Mouse (Mus musculus) testis, adult 2 months (tissue): Measurements from ENCODE around the gene Epb41l2. TPM values are rescaled to one million over a fixed set of nuclear protein-coding genes. Genes with fewer than 3 reads are reported as not detected.

Experiments used
- H3K27ac ChIP-seq: fragments of 200-500 bp; 2 replicates; pipeline ENCODE4 v1.5.1; 2012; ENCODE audit warnings: low read depth, low read length; ENCODE audit not compliant: control insufficient read depth, insufficient read depth
- H3K27me3 ChIP-seq: fragments of 200-500 bp; 2 replicates; pipeline ENCODE4 v1.6.1; 2012; ENCODE audit warnings: mild to moderate bottlenecking, low read length, moderate library complexity; ENCODE audit not compliant: control insufficient read depth, insufficient read depth
- H3K36me3 ChIP-seq: fragments of 200-500 bp; 2 replicates; pipeline ENCODE4 v1.6.1; 2012; ENCODE audit warnings: mild to moderate bottlenecking, low read length; ENCODE audit not compliant: control insufficient read depth, insufficient read depth
- H3K4me1 ChIP-seq: fragments of 200-500 bp; 2 replicates; pipeline ENCODE4 v1.6.1; 2012; ENCODE audit warnings: low read length; ENCODE audit not compliant: control insufficient read depth, insufficient read depth
- H3K4me3 ChIP-seq: fragments of 200-500 bp; 2 replicates; pipeline ENCODE4 v1.5.1; 2012; ENCODE audit warnings: low read depth, mild to moderate bottlenecking, low read length, moderate library complexity, mixed read lengths; ENCODE audit not compliant: control insufficient read depth
- CTCF ChIP-seq: fragments of 200-500 bp; IDR thresholded peaks from 2 replicates; pipeline ENCODE4 v1.5.1; 2012; ENCODE audit warnings: low read depth, mild to moderate bottlenecking, inconsistent platforms, low read length, moderate library complexity; ENCODE audit not compliant: control insufficient read depth, insufficient read depth, insufficient replicate concordance
- POLR2A ChIP-seq: fragments of 200-500 bp; IDR thresholded peaks from 2 replicates; pipeline ENCODE4 v1.6.1; 2012; ENCODE audit warnings: low read depth, mild to moderate bottlenecking, inconsistent platforms, low read length, moderate library complexity; ENCODE audit not compliant: control insufficient read depth
- polyA plus RNA-seq: library from polyadenylated mRNA; depleted of rRNA; stranded (reverse); fragments of >200 nt; gene quantifications from 2 replicates; pipeline ENCODE4 v1.2.3, GENCODE M21; 2012

The Epb41l2 gene
- polyA plus RNA-seq, 1 experiment, result 162 TPM

DNA sequence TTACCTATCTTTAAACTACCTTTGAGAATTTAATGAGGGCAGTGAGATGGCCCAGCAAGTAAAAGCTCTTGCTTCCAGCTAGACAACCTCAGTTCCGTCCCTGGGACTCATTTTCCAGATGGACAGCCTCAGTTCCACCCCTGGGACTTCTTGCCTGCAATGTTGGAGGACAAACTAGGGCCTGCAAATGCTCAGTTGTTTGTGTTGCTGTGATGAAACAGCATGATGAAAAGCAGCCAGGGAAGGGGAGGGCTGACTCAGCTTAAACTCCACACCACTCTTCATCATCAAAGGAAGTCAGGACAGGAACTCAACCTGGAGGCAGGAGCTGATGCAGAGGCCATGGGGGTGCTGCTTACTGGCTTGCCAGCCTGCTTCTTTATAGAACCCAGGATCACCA is 154.2 kb downstream of the Epb41l2 start:
- Histone ChIP-seq H3K4me1 (no peaks in the 10 kb centered on the region), H3K27me3 (no peaks in the 10 kb centered on the region), H3K36me3 (no peaks in the 10 kb centered on the region), H3K4me3 (no peak overlapping the region), H3K27ac (no peak overlapping the region)
- no peak for TF ChIP-seq CTCF
- no peak for TF ChIP-seq POLR2A

DNA sequence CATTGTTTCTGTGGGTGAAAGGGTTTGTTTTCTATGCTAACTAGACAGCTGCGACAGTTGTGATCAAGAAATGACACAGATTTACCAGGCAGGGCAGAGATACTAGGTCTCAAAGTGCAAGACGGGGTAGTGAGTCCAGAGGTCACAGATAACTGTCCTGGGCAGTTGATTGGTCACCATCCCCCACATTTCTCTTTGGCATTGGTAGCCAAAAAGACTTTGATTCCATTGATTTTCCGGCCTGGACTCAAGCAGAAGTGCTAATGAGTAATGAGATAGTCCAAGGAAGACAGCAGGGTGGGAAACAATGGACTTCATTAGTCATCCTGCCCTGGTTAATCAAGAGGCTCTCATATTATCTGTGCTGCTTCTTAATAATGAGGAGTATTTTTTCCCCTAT is 160.4 kb downstream of the Epb41l2 start:
- Histone ChIP-seq H3K4me1 (no peaks in the 10 kb centered on the region), H3K36me3 (no peaks in the 10 kb centered on the region), H3K27ac (no peak overlapping the region), H3K27me3 (no peaks in the 10 kb centered on the region), H3K4me3 (no peak overlapping the region)
- TF ChIP-seq CTCF (no peak), POLR2A (no peak)

- Histone ChIP-seq H3K27ac (no peak overlapping the region), H3K4me3 (no peak overlapping the region), H3K27me3 (no peaks in the 10 kb centered on the region), H3K36me3 (no peaks in the 10 kb centered on the region), H3K4me1 (no peaks in the 10 kb centered on the region)
- TF ChIP-seq POLR2A (no peak), CTCF (no peak)
These were observed 160.8 kb downstream of the Epb41l2 start for GRCm38 (mm10) chr10:25520428-25520827.

DNA sequence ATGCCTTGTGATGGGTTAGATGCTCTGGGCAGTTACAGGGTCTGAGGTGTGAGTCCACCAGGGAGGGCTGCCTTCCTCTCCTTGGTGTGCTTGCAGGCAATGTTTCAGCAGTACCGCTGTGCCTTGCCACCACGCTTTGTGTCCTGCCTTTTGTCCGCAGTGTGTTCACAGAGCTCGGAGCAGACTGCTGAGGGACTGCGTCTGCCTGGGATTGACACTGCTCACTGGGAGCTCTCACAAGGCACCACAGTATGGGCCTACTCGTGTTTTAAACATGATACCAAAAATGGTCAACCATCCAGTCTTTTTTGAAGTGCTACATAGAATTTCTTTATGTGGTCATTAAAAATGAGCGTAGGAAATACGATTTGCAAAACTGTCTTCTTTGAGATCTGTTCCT is 164.1 kb downstream of the Epb41l2 start:
- no peaks in the 10 kb centered on the region for H3K4me1 ChIP-seq
- no peak overlapping the region for H3K4me3 ChIP-seq
- no peaks in the 10 kb centered on the region for H3K36me3 ChIP-seq
- TF ChIP-seq POLR2A, result no peak
- no peak for TF ChIP-seq CTCF
- no peaks in the 10 kb centered on the region for H3K27me3 ChIP-seq
- no peak overlapping the region for H3K27ac ChIP-seq

- H3K4me3 ChIP-seq, result no peak overlapping the region
- no peaks in the 10 kb centered on the region for H3K27me3 ChIP-seq
- H3K4me1 ChIP-seq, result no peaks in the 10 kb centered on the region
- no peaks in the 10 kb centered on the region for H3K36me3 ChIP-seq
- no peak overlapping the region for H3K27ac ChIP-seq
- no peak for TF ChIP-seq CTCF
- no peak for TF ChIP-seq POLR2A
These were observed 166.6 kb downstream of the Epb41l2 start for GRCm38 (mm10) chr10:25526156-25526555.

- no peaks in the 10 kb centered on the region for H3K27me3 ChIP-seq
- no peak overlapping the region for H3K27ac ChIP-seq
- no peaks in the 10 kb centered on the region for H3K36me3 ChIP-seq
- no peak overlapping the region for H3K4me3 ChIP-seq
- TF ChIP-seq CTCF (no peak), POLR2A (no peak)
- no peaks in the 10 kb centered on the region for H3K4me1 ChIP-seq
These were observed 167.0 kb downstream of the Epb41l2 start for GRCm38 (mm10) chr10:25526622-25527021.

- no peaks in the 10 kb centered on the region for H3K4me1 ChIP-seq
- TF ChIP-seq CTCF, result no peak
- no peak for TF ChIP-seq POLR2A
- no peaks in the 10 kb centered on the region for H3K27me3 ChIP-seq
- no peaks in the 10 kb centered on the region for H3K36me3 ChIP-seq
- no peak overlapping the region for H3K4me3 ChIP-seq
- H3K27ac ChIP-seq, result no peak overlapping the region
These were observed 167.5 kb downstream of the Epb41l2 start for GRCm38 (mm10) chr10:25527126-25527525.

- H3K36me3 ChIP-seq, result no peaks in the 10 kb centered on the region
- H3K4me1 ChIP-seq, result no peaks in the 10 kb centered on the region
- no peak overlapping the region for H3K27ac ChIP-seq
- no peak overlapping the region for H3K4me3 ChIP-seq
- H3K27me3 ChIP-seq, result no peaks in the 10 kb centered on the region
- TF ChIP-seq POLR2A, result no peak
- TF ChIP-seq CTCF, result no peak
These were observed 171.7 kb downstream of the Epb41l2 start for GRCm38 (mm10) chr10:25531335-25531734.
